Mouse (Mus musculus) MEL (cell line): ENCODE data around the gene Csde1. TPM values are rescaled to one million over a fixed set of nuclear protein-coding genes. Genes with fewer than 3 reads are reported as not detected.

ENCODE experiments used
- DNase-seq: peaks from one replicate; pipeline ENCODE4 v3.0.0; 2011; ENCODE audit warnings: low read depth, low spot score
- H3K27ac ChIP-seq: 2 replicates; pipeline ENCODE4 v1.5.1; 2012; ENCODE audit warnings: low read depth, mild to moderate bottlenecking, control low read depth, low read length, moderate library complexity; ENCODE audit not compliant: control insufficient read depth
- H3K27me3 ChIP-seq, 2 experiments: fragments of 150-350 bp in 1 of 2; sonication (generic) in 1 of 2; 2 replicates each; pipeline ENCODE4 v1.6.1; 2012; ENCODE audit warnings: low read length in 2 of 2, mild to moderate bottlenecking in 2 of 2, improper control_type of control experiment in 1 of 2, moderate library complexity in 1 of 2; ENCODE audit not compliant: insufficient read depth in 2 of 2, control insufficient read depth in 1 of 2
- H3K36me3 ChIP-seq, 2 experiments: 2 replicates each; pipeline ENCODE4 v1.6.1; 2012 to 2014; ENCODE audit warnings: low read length in 2 of 2, improper control_type of control experiment in 1 of 2, inconsistent platforms in 1 of 2, mild to moderate bottlenecking in 1 of 2; ENCODE audit not compliant: insufficient read depth in 2 of 2, control insufficient read depth in 1 of 2
- H3K4me1 ChIP-seq, 2 experiments: fragments of 150-350 bp in 1 of 2; sonication (generic) in 1 of 2; 2 replicates each; pipeline ENCODE4 v1.6.1; 2012; ENCODE audit warnings: low read length in 2 of 2, improper control_type of control experiment in 1 of 2, mild to moderate bottlenecking in 1 of 2; ENCODE audit not compliant: insufficient read depth in 2 of 2, control insufficient read depth in 1 of 2
- H3K4me3 ChIP-seq, 2 experiments: fragments of 150-350 bp in 1 of 2; sonication (generic) in 1 of 2; 2 replicates each; pipeline ENCODE4 v1.5.1; 2012; ENCODE audit warnings: low read depth in 2 of 2, low read length in 2 of 2, mild to moderate bottlenecking in 2 of 2, moderate library complexity in 2 of 2, control low read depth in 1 of 2, improper control_type of control experiment in 1 of 2; ENCODE audit not compliant: control insufficient read depth in 1 of 2, insufficient read depth in 1 of 2
- H3K79me2 ChIP-seq: 2 replicates; pipeline ENCODE4 v1.6.1; 2012; ENCODE audit warnings: mild to moderate bottlenecking, low read length, moderate library complexity; ENCODE audit not compliant: control insufficient read depth, poor library complexity, insufficient read depth
- H3K9ac ChIP-seq: 2 replicates; pipeline ENCODE4 v1.6.1; 2012; ENCODE audit warnings: low read depth, mild to moderate bottlenecking, control low read depth, low read length, moderate library complexity; ENCODE audit not compliant: control insufficient read depth, poor library complexity, severe bottlenecking
- H3K9me3 ChIP-seq: fragments of 150-350 bp; sonication (generic); replicated peaks from 2 replicates; pipeline ENCODE4 v1.6.1; 2012; ENCODE audit warnings: mild to moderate bottlenecking, low read length, improper control_type of control experiment, moderate library complexity; ENCODE audit not compliant: insufficient read depth
- BHLHE40 ChIP-seq: IDR thresholded peaks from 2 replicates; pipeline ENCODE4 v1.6.1; 2012; ENCODE audit warnings: low read depth, mild to moderate bottlenecking, inconsistent platforms, low read length, improper control_type of control experiment, borderline replicate concordance
- CHD1 ChIP-seq: IDR thresholded peaks from 2 replicates; pipeline ENCODE4 v1.6.1; 2012; ENCODE audit warnings: low read depth, mild to moderate bottlenecking, inconsistent platforms, low read length, improper control_type of control experiment
- E2F4 ChIP-seq: IDR thresholded peaks from 2 replicates; pipeline ENCODE4 v1.6.1; 2011; ENCODE audit warnings: low read depth, low read length, improper control_type of control experiment, borderline replicate concordance
- ELF1 ChIP-seq: IDR thresholded peaks from 2 replicates; pipeline ENCODE4 v1.6.1; 2014; ENCODE audit warnings: low read depth, mild to moderate bottlenecking, inconsistent platforms, low read length, improper control_type of control experiment, moderate library complexity
- HCFC1 ChIP-seq: IDR thresholded peaks from 2 replicates; pipeline ENCODE4 v1.6.1; 2012; ENCODE audit warnings: low read depth, mild to moderate bottlenecking, inconsistent platforms, low read length, improper control_type of control experiment, moderate library complexity
- JUND ChIP-seq: IDR thresholded peaks from 2 replicates; pipeline ENCODE4 v1.6.1; 2011; ENCODE audit warnings: low read depth, mild to moderate bottlenecking, improper control_type of control experiment, low read length
- KAT2A ChIP-seq: conservative IDR thresholded peaks from 2 replicates; pipeline ENCODE4 v1.6.1; 2012; ENCODE audit warnings: low read depth, low read length, improper control_type of control experiment, inconsistent platforms
- MEF2A ChIP-seq: IDR thresholded peaks from 2 replicates; pipeline ENCODE4 v1.6.1; 2014; ENCODE audit warnings: low read depth, mild to moderate bottlenecking, inconsistent platforms, low read length, improper control_type of control experiment; ENCODE audit not compliant: poor library complexity, insufficient replicate concordance, severe bottlenecking; ENCODE audit errors: extremely low read depth
- MYC ChIP-seq: IDR thresholded peaks from 2 replicates; pipeline ENCODE4 v1.6.1; 2011; ENCODE audit warnings: low read depth, mild to moderate bottlenecking, low read length, improper control_type of control experiment, moderate library complexity
- NRF1 ChIP-seq: IDR thresholded peaks from 2 replicates; pipeline ENCODE4 v1.6.1; 2014; ENCODE audit warnings: low read depth, mild to moderate bottlenecking, inconsistent platforms, low read length, improper control_type of control experiment, moderate library complexity; ENCODE audit not compliant: poor library complexity, insufficient read depth, severe bottlenecking
- TBP ChIP-seq: IDR thresholded peaks from 2 replicates; pipeline ENCODE4 v1.8.0; 2011; ENCODE audit warnings: low read depth, low read length, improper control_type of control experiment
- UBTF ChIP-seq: IDR thresholded peaks from 2 replicates; pipeline ENCODE4 v1.6.1; 2012; ENCODE audit warnings: low read depth, mild to moderate bottlenecking, inconsistent platforms, low read length, improper control_type of control experiment, moderate library complexity, borderline replicate concordance; ENCODE audit not compliant: insufficient read depth
- ZC3H11A ChIP-seq: IDR thresholded peaks from 2 replicates; pipeline ENCODE4 v1.6.1; 2012; ENCODE audit warnings: low read depth, mild to moderate bottlenecking, inconsistent platforms, low read length, improper control_type of control experiment
- ZNF384 ChIP-seq: IDR thresholded peaks from 2 replicates; pipeline ENCODE4 v1.6.1; 2012; ENCODE audit warnings: low read depth, mild to moderate bottlenecking, inconsistent platforms, low read length, improper control_type of control experiment
- polyA plus RNA-seq, 2 experiments: library from polyadenylated mRNA; stranded (reverse) in 1 of 2; unstranded in 1 of 2; fragments of >175 nt in 1 of 2; fragments of >200 nt in 1 of 2; gene quantifications; 2 replicates each; pipeline versions ENCODE4 v1.2.1 to v1.2.4; 2012; ENCODE audit warnings: low replicate concordance in 2 of 2, low read depth in 1 of 2; ENCODE audit not compliant: insufficient read length in 2 of 2, insufficient read depth in 1 of 2, missing spikeins in 1 of 2
- total RNA-seq: library from RNA; depleted of rRNA; stranded (reverse); fragments of 300-350 nt; gene quantifications from 2 replicates; pipeline ENCODE4 v1.2.3, GENCODE M21; 2012

The Csde1 gene
- total and polyA plus RNA-seq, 3 experiments: 142 to 202 (median 189) TPM

GRCm38 (mm10) chr3:103056016-103056595 is 35.9 kb downstream of the Csde1 start:
- peaks cover 11 to 44% of the 10 kb centered on the region in 2 experiments for H3K36me3 ChIP-seq

GRCm38 (mm10) chr3:103057752-103058151 is 37.5 kb downstream of the Csde1 start:
- TF ChIP-seq CHD1 (no peak), JUND (no peak), ZNF384 (no peak), HCFC1 (no peak), KAT2A (no peak), MYC (no peak), UBTF (no peak), MEF2A (no peak), NRF1 (no peak), ZC3H11A (no peak), TBP (no peak), ELF1 (no peak), BHLHE40 (no peak), E2F4 (no peak)
- no peaks in the 10 kb centered on the region for H3K9me3 ChIP-seq
- peak overlapping the region; percentile 44 for H3K9ac ChIP-seq
- peak overlapping the region; percentile 73 to 98 for H3K4me3 ChIP-seq
- peaks cover 3 to 4% of the 10 kb centered on the region in 2 experiments; a peak in 2 of 4 replicates for H3K4me1 ChIP-seq
- H3K79me2 ChIP-seq: peaks cover 12% of the 10 kb centered on the region
- H3K36me3 ChIP-seq: peaks cover 11 to 37% of the 10 kb centered on the region in 2 experiments
- H3K27ac ChIP-seq: peak overlapping the region; percentile 8
- no peaks in the 10 kb centered on the region for H3K27me3 ChIP-seq
- DNase-seq: no peak

More at GRCm38 (mm10) chr3:103056016-103056595, 35.9 kb downstream of the Csde1 start:
- Histone ChIP-seq H3K27ac (no peak overlapping the region), H3K79me2 (peaks cover 12% of the 10 kb centered on the region), H3K9me3 (no peaks in the 10 kb centered on the region), H3K9ac (no peak overlapping the region), H3K4me3 (no peak overlapping the region), H3K4me1 (peaks cover 3 to 4% of the 10 kb centered on the region in 2 experiments; a peak in 2 of 4 replicates), H3K27me3 (no peaks in the 10 kb centered on the region)
- DNase-seq: no peak
- no peak for TF ChIP-seq HCFC1
